Mouse (Mus musculus): ENCODE results near the gene Ccdc183. TPM values are rescaled to one million over a fixed set of nuclear protein-coding genes. Genes with fewer than 3 reads are reported as not detected.

Ccdc183 gene
- polyA plus RNA-seq, 1 experiment from 2014 or later = 0.12 TPM

DNA sequence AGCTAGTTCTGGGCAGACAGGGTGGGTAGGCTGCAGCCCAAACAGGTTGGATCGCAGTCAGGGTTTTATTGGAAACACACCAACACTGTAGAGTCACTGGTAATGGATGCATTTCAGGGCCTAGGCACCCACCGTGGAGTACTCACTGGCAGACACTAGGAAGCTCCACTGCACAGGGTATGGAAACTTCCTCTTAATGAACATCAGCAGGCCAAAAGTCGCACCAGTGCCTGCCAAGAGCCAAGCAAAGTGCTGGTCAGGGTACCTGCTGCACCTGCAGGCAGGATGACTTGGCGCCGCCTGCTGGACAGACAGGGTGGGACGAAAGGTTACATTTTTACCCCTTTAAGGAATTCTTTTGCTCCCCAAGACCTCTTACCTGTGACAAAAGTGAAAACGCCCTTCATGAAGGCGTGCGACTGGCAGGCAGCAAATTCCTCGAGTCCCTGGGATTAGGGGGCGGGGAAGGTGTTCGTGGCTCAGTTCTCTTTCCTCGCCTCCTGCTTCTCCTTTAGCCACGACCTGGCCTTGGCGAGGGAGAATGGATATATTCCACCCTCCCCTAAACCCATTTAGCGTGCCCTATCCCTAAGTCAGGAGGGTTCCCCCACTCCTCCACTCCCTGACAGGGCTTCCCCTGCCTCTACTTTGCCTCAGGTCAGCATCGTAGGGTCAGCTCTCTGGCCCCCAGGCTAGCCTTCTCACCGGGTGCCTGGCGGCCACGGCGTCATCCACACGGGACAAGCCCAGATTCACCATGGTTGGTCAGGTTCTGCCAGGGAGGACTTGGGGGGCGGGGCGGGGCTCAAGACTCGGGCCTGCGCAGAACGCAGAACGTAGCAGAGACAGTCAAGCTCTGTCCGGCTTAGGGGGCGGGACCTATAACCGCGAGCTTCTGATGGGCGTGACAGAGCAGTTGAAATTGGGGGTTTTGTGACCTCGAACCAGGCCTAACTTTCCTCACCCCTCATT lies 4.0 kb upstream of the Ccdc183 start, which contains the start of gene Tmem141:
Tmem141 (minus strand) TSS at position 777 of the 972 bp plus-strand sequence.
- no peak within 1 kb of the TSS for H3K27ac ChIP-seq (ENCODE audit: low read depth, low read length)

GRCm38 (mm10) chr2:25620852-25621228 lies 3.4 kb upstream of the Ccdc183 start:
- peaks cover 31% of the 10 kb centered on the region for H3K27me3 ChIP-seq (replicated peaks; ENCODE audit: control insufficient read depth, insufficient read depth, low read length)
- H3K9me3 ChIP-seq (ENCODE audit: control insufficient read depth, low read length) = no peaks in the 10 kb centered on the region
- H3K9ac ChIP-seq (ENCODE audit: low read depth, low read length) = no peak overlapping the region
- peak overlapping the region; percentile 74 for H3K4me2 ChIP-seq
- DNase-seq (ENCODE audit: low spot score) (no peak), ATAC-seq (replicated peaks; ENCODE audit: low FRiP score) (no peak)
- H3K36me3 ChIP-seq (ENCODE audit: control insufficient read depth, insufficient read depth, low read length) = no peaks in the 10 kb centered on the region
- H3K27ac ChIP-seq (ENCODE audit: low read depth, low read length) = no peak overlapping the region
- H3K4me1 ChIP-seq (replicated peaks; ENCODE audit: control insufficient read depth, insufficient read depth, low read length) = peaks cover 7% of the 10 kb centered on the region; the same call in 1 of the 2 replicates
- no peak overlapping the region; the same call in 1 of the 2 replicates for H3K4me3 ChIP-seq (ENCODE audit: low read depth, low read length)
- WGBS = 64% methylated on average over 4 of the region's 4 CpGs

More for the DNA sequence above, 4.0 kb upstream of the Ccdc183 start, which contains the start of gene Tmem141:
- Histone ChIP-seq H3K36me3 (ENCODE audit: control insufficient read depth, insufficient read depth, low read length) (no peaks in the 10 kb centered on the region), H3K9me3 (ENCODE audit: control insufficient read depth, low read length) (no peaks in the 10 kb centered on the region), H3K27me3 (replicated peaks; ENCODE audit: control insufficient read depth, insufficient read depth, low read length) (peaks cover 24% of the 10 kb centered on the region), H3K4me2 (peak within 1 kb of the TSS; percentile 74), H3K9ac (ENCODE audit: low read depth, low read length) (peak within 1 kb of the TSS; percentile 30), H3K4me1 (replicated peaks; ENCODE audit: control insufficient read depth, insufficient read depth, low read length) (peaks cover 5% of the 10 kb centered on the region; the same call in 1 of the 2 replicates), H3K4me3 (ENCODE audit: low read depth, low read length) (peak within 1 kb of the TSS; percentile 35)
- WGBS = 6% methylated on average over 34 of the region's 34 CpGs
- peak; percentile 84 for ATAC-seq (replicated peaks; ENCODE audit: low FRiP score)
- peak; percentile 75 for DNase-seq (ENCODE audit: low spot score)

DNA sequence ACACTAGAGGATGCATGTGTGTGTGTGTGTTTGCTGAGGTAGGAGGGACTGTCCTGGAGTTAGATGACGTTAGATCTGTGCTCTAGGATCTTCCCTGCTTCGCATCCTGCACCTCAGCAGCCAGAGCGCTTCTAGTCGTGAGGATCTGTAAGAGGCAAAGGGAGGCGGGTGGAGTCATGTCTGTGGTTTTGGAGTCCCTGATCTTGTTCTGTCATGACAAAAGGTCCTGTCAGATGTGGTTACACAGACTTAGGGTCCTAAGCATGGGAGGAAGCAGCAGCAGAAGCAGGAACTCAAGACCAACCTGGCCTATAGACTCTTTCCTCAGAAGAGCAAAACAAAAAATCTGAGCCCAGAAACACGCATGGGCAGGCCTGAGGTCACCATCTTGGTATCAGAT lies 2.9 kb upstream of the Ccdc183 start:
- Histone ChIP-seq H3K4me1 (replicated peaks; ENCODE audit: control insufficient read depth, insufficient read depth, low read length) (peaks cover 7% of the 10 kb centered on the region; the same call in 1 of the 2 replicates), H3K4me2 (no peak overlapping the region), H3K27me3 (replicated peaks; ENCODE audit: control insufficient read depth, insufficient read depth, low read length) (peaks cover 35% of the 10 kb centered on the region), H3K9me3 (ENCODE audit: control insufficient read depth, low read length) (no peaks in the 10 kb centered on the region), H3K36me3 (ENCODE audit: control insufficient read depth, insufficient read depth, low read length) (no peaks in the 10 kb centered on the region), H3K9ac (ENCODE audit: low read depth, low read length) (no peak overlapping the region), H3K4me3 (ENCODE audit: low read depth, low read length) (no peak overlapping the region), H3K27ac (ENCODE audit: low read depth, low read length) (no peak overlapping the region; the same call in 1 of the 2 replicates)
- DNase-seq (ENCODE audit: low spot score) = no peak
- WGBS = 50% methylated on average over 6 of the region's 6 CpGs
- no peak for ATAC-seq (replicated peaks; ENCODE audit: low FRiP score)

DNA sequence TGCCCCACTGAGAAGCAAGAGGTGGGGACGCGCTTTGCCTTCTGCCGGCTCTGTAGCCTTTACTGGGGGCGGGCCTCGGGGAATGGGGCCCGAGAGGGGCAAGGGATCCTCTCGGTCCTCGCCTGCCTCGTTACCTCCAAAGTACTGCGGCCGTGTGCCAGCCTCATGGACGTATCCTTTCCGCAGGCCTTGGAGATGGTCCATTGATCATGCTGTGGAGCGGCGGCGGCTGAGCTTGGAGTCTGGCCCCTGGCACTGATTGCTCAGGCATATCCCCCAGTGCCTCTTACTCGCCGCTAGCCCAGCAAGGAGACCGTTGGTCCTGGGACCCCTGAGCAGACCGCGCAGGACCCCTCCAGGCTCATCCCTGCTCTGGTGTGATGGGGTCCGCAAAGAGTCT lies 1.1 kb downstream of the Ccdc183 start:
- ATAC-seq (replicated peaks; ENCODE audit: low FRiP score) (no peak), DNase-seq (ENCODE audit: low spot score) (no peak)
- 15% methylated on average over 22 of the region's 22 CpGs for WGBS
- Histone ChIP-seq H3K27me3 (replicated peaks; ENCODE audit: control insufficient read depth, insufficient read depth, low read length) (peaks cover 56% of the 10 kb centered on the region), H3K4me3 (ENCODE audit: low read depth, low read length) (no peak overlapping the region), H3K9ac (ENCODE audit: low read depth, low read length) (no peak overlapping the region), H3K4me1 (replicated peaks; ENCODE audit: control insufficient read depth, insufficient read depth, low read length) (peaks cover 7% of the 10 kb centered on the region; the same call in 1 of the 2 replicates), H3K27ac (ENCODE audit: low read depth, low read length) (no peak overlapping the region), H3K9me3 (ENCODE audit: control insufficient read depth, low read length) (no peaks in the 10 kb centered on the region), H3K36me3 (ENCODE audit: control insufficient read depth, insufficient read depth, low read length) (no peaks in the 10 kb centered on the region), H3K4me2 (peak overlapping the region; percentile 30)

DNA sequence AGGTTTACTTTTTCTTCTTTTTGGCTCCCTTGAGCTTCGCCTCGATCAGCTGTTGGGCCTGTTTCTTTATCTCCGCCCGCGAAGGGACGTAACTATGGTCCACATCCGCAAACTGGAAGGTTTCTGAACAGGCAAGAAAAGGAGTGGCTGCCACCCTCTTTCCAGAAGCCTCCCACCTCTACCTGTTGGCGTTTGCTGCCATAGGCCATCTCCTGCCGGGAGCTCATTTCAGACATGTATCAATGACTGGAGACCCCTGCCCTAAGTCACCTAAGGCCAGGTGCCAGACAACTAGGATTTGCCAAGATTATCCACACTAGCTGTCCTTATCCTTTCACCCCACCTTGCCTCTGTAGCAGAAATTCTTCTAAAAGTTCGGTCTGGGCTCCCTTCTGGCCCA lies 8.8 kb downstream of the Ccdc183 start:
- no peak overlapping the region for H3K27ac ChIP-seq (ENCODE audit: low read depth, low read length)
- no peak; the same call in 1 of the 2 replicates for ATAC-seq (replicated peaks; ENCODE audit: low FRiP score)

DNA sequence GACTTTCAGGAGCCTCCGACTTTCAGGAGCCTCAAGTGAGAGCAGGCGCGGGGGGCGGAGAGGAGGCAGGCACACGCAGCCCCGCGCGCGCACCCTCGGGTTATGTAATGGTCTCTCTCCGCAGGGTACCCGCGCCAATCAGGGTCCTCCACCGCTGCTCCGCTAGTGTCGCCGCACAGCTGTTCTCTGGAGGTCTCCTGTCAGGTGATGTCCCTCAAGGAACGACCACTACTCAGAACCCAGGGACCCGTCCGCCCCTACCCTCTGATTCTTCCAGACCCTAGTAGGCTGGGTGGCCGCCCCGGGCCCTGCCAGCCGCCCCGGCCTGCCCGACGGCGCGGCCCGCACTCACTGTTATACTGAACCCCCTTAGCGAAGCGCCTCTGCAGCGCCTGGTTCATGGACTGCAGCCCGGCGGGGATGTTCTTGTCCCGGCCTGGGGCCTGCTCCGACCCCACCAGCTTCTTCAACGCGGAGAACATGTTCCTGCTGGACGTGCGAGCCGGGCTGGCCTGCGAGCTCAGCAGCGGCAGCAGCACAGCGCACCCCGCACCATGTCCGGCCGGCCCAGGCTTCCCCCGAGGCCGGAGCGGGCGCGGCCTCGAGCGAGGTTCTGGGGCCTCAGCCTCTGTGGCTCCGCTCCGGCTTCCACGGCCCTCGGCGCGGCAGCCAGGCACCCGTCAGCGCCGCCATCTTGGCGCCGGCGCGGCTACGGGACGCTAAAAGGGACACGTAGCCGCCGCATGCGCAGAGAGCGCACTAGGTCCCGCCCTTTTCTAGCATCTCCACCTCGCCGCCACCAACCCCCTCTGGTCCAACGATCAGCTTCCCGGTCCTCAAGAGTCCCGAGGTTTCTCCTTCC lies 9.5 kb downstream of the Ccdc183 start, which contains the start of gene Rabl6:
Rabl6 (minus strand) TSS at position 761 of the 862 bp plus-strand sequence.
- ATAC-seq (replicated peaks; ENCODE audit: low FRiP score) (peak; percentile 84), DNase-seq (ENCODE audit: low spot score) (peak; percentile 88)
- Histone ChIP-seq H3K4me1 (replicated peaks; ENCODE audit: control insufficient read depth, insufficient read depth, low read length) (peaks cover 17% of the 10 kb centered on the region), H3K27me3 (replicated peaks; ENCODE audit: control insufficient read depth, insufficient read depth, low read length) (peaks cover 8% of the 10 kb centered on the region), H3K36me3 (ENCODE audit: control insufficient read depth, insufficient read depth, low read length) (no peaks in the 10 kb centered on the region), H3K27ac (ENCODE audit: low read depth, low read length) (peak within 1 kb of the TSS; percentile 78), H3K4me2 (peak within 1 kb of the TSS; percentile 78), H3K9me3 (ENCODE audit: control insufficient read depth, low read length) (no peaks in the 10 kb centered on the region), H3K9ac (ENCODE audit: low read depth, low read length) (peak within 1 kb of the TSS; percentile 90), H3K4me3 (ENCODE audit: low read depth, low read length) (peak within 1 kb of the TSS; percentile 77)
- WGBS = under 1% methylated on average over 80 of the region's 80 CpGs

More for the DNA sequence above, 8.8 kb downstream of the Ccdc183 start:
- Histone ChIP-seq H3K4me3 (ENCODE audit: low read depth, low read length) (peak overlapping the region; percentile 77), H3K27me3 (replicated peaks; ENCODE audit: control insufficient read depth, insufficient read depth, low read length) (peaks cover 11% of the 10 kb centered on the region), H3K4me1 (replicated peaks; ENCODE audit: control insufficient read depth, insufficient read depth, low read length) (peaks cover 17% of the 10 kb centered on the region), H3K36me3 (ENCODE audit: control insufficient read depth, insufficient read depth, low read length) (no peaks in the 10 kb centered on the region), H3K4me2 (peak overlapping the region; percentile 78), H3K9ac (ENCODE audit: low read depth, low read length) (no peak overlapping the region; the same call in 1 of the 2 replicates), H3K9me3 (ENCODE audit: control insufficient read depth, low read length) (no peaks in the 10 kb centered on the region)
- 55% methylated on average over 10 of the region's 10 CpGs for WGBS
- no peak for DNase-seq (ENCODE audit: low spot score)

- H3K27me3 ChIP-seq (replicated peaks; ENCODE audit: control insufficient read depth, insufficient read depth, low read length) = no peaks in the 10 kb centered on the region
- H3K9ac ChIP-seq (ENCODE audit: low read depth, low read length) = no peak overlapping the region
- no peaks in the 10 kb centered on the region for H3K9me3 ChIP-seq (ENCODE audit: control insufficient read depth, low read length)
- H3K4me2 ChIP-seq = no peak overlapping the region
- ATAC-seq (replicated peaks; ENCODE audit: low FRiP score) (no peak), DNase-seq (ENCODE audit: low spot score) (no peak)
- 94% methylated on average over 5 of the region's 5 CpGs for WGBS
- no peak overlapping the region for H3K4me3 ChIP-seq (ENCODE audit: low read depth, low read length)
- peaks cover 35% of the 10 kb centered on the region for H3K36me3 ChIP-seq (ENCODE audit: control insufficient read depth, insufficient read depth, low read length)
- peaks cover 14% of the 10 kb centered on the region for H3K4me1 ChIP-seq (replicated peaks; ENCODE audit: control insufficient read depth, insufficient read depth, low read length)
- no peak overlapping the region for H3K27ac ChIP-seq (ENCODE audit: low read depth, low read length)
Measured at GRCm38 (mm10) chr2:25602526-25602925, 15.0 kb downstream of the Ccdc183 start.

DNA sequence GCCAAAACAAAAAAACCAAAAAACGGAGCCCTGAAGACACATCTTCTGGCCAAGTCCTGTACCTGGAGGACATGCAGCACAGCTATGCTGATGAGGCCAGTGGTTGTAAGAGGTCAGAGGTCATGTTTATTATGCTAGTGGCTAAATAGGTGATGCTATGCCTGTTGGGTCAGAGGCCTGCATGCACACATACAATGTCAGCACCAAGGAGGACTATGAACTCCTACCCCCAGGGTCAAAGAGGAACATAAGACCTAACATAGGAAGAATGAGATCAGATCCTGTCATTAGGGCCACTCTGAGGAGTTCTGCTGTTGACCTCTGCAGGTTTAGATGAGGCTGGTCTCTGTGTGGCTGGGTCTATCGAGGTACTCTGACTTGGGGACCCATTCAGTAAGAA lies 17.4 kb downstream of the Ccdc183 start:
- H3K27ac ChIP-seq (ENCODE audit: low read depth, low read length) = no peak overlapping the region
- ATAC-seq (replicated peaks; ENCODE audit: low FRiP score) (no peak; the same call in 1 of the 2 replicates), DNase-seq (ENCODE audit: low spot score) (no peak)
- peaks cover 56% of the 10 kb centered on the region for H3K36me3 ChIP-seq (ENCODE audit: control insufficient read depth, insufficient read depth, low read length)
- WGBS = 84% methylated on average over 2 of the region's 2 CpGs
- no peaks in the 10 kb centered on the region for H3K4me1 ChIP-seq (replicated peaks; ENCODE audit: control insufficient read depth, insufficient read depth, low read length)
- H3K27me3 ChIP-seq (replicated peaks; ENCODE audit: control insufficient read depth, insufficient read depth, low read length) = no peaks in the 10 kb centered on the region
- no peak overlapping the region for H3K4me3 ChIP-seq (ENCODE audit: low read depth, low read length)
- H3K9ac ChIP-seq (ENCODE audit: low read depth, low read length) = no peak overlapping the region
- H3K4me2 ChIP-seq = no peak overlapping the region
- H3K9me3 ChIP-seq (ENCODE audit: control insufficient read depth, low read length) = no peaks in the 10 kb centered on the region

All from liver, embryonic 11.5 days (tissue).